Mouse (Mus musculus): ENCODE results near the gene Vsx2. TPM values are rescaled to one million over a fixed set of nuclear protein-coding genes. Genes with fewer than 3 reads are reported as not detected.

Vsx2 gene
- polyA plus RNA-seq, 1 experiment, result not detected

DNA sequence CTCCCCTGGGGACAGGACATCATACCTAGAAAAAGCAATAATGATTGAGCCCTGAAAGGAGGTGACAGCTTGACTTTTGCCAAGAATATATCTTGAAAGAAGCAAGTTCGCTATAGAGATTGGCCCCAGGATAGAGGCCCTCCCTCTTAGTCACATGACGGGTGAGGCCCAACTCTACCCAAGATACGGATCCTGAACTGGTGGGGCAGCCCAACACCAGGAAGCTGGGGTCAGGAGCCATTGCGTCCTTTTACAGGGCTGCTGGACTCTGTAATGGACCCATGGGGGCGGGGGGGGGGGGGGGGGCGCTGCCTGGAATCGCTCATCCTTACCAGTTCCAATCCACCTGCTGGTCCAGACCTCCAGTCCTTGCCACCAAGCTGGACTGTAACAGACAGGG is 34.4 kb downstream of the Vsx2 start:
- H3K4me3 ChIP-seq (ENCODE audit: insufficient read depth, low read depth, low read length), result no peak overlapping the region
- 62% methylated on average over 7 of the region's 7 CpGs for WGBS
- no peaks in the 10 kb centered on the region for H3K27me3 ChIP-seq (replicated peaks; ENCODE audit: control insufficient read depth, insufficient read depth, low read length)
- no peak overlapping the region for H3K27ac ChIP-seq (ENCODE audit: insufficient read depth, low read depth, low read length)
- H3K4me1 ChIP-seq (ENCODE audit: control insufficient read depth, insufficient read depth, low read length), result no peaks in the 10 kb centered on the region
- DNase-seq, result no peak
- H3K36me3 ChIP-seq (ENCODE audit: control insufficient read depth, insufficient read depth, low read length), result peaks cover 3% of the 10 kb centered on the region
- TF ChIP-seq CTCF (conservative IDR thresholded peaks at IDR 0.05; ENCODE audit: insufficient read depth, insufficient read length, low read depth, low read length), result no peak
- TF ChIP-seq POLR2A (IDR thresholded peaks at IDR 0.05; ENCODE audit: low read depth, low read length), result no peak

DNA sequence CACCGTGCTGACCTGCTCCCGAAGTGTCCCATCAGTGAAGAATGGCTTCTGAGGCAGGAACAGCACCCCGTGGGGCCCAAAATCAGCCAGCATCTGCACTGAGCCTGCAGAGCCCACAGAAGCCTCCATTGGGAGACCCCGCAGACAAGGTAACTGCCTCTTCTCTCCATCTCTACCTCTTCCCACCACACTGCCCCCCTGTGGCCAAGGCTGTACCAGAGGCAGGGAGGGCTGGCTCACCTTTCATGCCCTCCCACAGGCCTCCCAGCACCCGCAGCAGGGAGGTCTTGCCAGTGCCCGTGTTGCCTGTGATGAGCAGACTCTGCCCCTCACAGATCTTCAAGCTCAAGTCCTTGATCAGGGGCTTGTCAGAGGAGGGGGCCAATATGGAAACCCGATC is 36.3 kb downstream of the Vsx2 start:
- H3K36me3 ChIP-seq (ENCODE audit: control insufficient read depth, insufficient read depth, low read length), result peaks cover 3% of the 10 kb centered on the region
- no peaks in the 10 kb centered on the region for H3K27me3 ChIP-seq (replicated peaks; ENCODE audit: control insufficient read depth, insufficient read depth, low read length)
- H3K27ac ChIP-seq (ENCODE audit: insufficient read depth, low read depth, low read length), result no peak overlapping the region
- H3K4me1 ChIP-seq (ENCODE audit: control insufficient read depth, insufficient read depth, low read length), result no peaks in the 10 kb centered on the region
- no peak for TF ChIP-seq POLR2A (IDR thresholded peaks at IDR 0.05; ENCODE audit: low read depth, low read length)
- TF ChIP-seq CTCF (conservative IDR thresholded peaks at IDR 0.05; ENCODE audit: insufficient read depth, insufficient read length, low read depth, low read length), result peak; percentile 54
- no peak overlapping the region for H3K4me3 ChIP-seq (ENCODE audit: insufficient read depth, low read depth, low read length)
- DNase-seq, result no peak
- WGBS, result 76% methylated on average over 7 of the region's 7 CpGs

DNA sequence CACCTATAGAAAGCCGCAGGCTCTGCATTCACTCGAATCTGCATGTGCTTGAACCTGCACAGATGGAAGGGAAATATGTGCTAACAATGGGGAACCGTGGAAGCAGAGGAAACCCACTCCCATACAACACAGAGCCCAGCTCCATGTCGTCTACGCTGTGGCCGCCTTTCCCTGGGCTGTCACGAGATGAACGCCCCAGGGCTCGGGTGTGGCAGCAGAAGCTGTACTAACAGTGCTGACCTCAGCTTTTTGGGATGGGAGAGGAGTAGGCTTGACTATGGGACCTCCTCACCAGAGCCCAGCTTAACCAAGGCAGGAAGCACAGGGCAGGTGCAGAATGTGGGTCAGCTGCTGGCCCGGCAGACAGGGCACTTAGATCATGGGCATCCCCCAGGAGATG is 42.2 kb downstream of the Vsx2 start:
- no peaks in the 10 kb centered on the region for H3K36me3 ChIP-seq (ENCODE audit: control insufficient read depth, insufficient read depth, low read length)
- TF ChIP-seq POLR2A (IDR thresholded peaks at IDR 0.05; ENCODE audit: low read depth, low read length), result no peak
- TF ChIP-seq CTCF (conservative IDR thresholded peaks at IDR 0.05; ENCODE audit: insufficient read depth, insufficient read length, low read depth, low read length), result no peak
- 0 out of 2 replicates have a peak, but pooled peaks cover 2% of the 10 kb centered on the region for H3K4me1 ChIP-seq (ENCODE audit: control insufficient read depth, insufficient read depth, low read length)
- 79% methylated on average over 10 of the region's 10 CpGs for WGBS
- no peak overlapping the region for H3K27ac ChIP-seq (ENCODE audit: insufficient read depth, low read depth, low read length)
- H3K4me3 ChIP-seq (ENCODE audit: insufficient read depth, low read depth, low read length), result no peak overlapping the region
- H3K27me3 ChIP-seq (replicated peaks; ENCODE audit: control insufficient read depth, insufficient read depth, low read length), result no peaks in the 10 kb centered on the region
- no peak for DNase-seq

DNA sequence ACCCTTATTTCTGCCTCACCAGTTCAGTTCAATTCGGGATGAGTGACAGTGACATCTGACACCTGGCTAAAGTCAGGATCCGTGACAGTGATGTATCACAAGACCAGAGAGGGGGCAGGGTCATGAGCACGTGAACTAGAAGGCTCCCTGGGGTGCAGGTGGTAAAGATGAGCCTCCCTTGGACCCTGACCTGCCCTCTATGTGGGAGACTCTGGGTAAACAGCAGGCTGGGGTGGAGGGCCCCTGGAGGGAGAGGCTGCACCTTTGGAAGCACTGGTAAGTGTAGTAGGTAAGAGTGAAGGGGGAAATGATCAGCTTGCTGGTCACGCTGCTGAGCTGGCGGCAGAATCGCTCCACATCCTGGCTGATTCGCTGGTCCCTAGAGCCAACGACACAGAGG is 43.0 kb downstream of the Vsx2 start:
- Histone ChIP-seq H3K4me1 (ENCODE audit: control insufficient read depth, insufficient read depth, low read length) (0 out of 2 replicates have a peak, but pooled peaks cover 2% of the 10 kb centered on the region), H3K4me3 (ENCODE audit: insufficient read depth, low read depth, low read length) (no peak overlapping the region), H3K27ac (ENCODE audit: insufficient read depth, low read depth, low read length) (peak overlapping the region; percentile 40; the same call in 1 of the 2 replicates), H3K36me3 (ENCODE audit: control insufficient read depth, insufficient read depth, low read length) (no peaks in the 10 kb centered on the region), H3K27me3 (replicated peaks; ENCODE audit: control insufficient read depth, insufficient read depth, low read length) (no peaks in the 10 kb centered on the region)
- 43% methylated on average over 8 of the region's 8 CpGs for WGBS
- DNase-seq, result peak; percentile 80
- TF ChIP-seq CTCF (conservative IDR thresholded peaks at IDR 0.05; ENCODE audit: insufficient read depth, insufficient read length, low read depth, low read length), result no peak
- TF ChIP-seq POLR2A (IDR thresholded peaks at IDR 0.05; ENCODE audit: low read depth, low read length), result no peak

DNA sequence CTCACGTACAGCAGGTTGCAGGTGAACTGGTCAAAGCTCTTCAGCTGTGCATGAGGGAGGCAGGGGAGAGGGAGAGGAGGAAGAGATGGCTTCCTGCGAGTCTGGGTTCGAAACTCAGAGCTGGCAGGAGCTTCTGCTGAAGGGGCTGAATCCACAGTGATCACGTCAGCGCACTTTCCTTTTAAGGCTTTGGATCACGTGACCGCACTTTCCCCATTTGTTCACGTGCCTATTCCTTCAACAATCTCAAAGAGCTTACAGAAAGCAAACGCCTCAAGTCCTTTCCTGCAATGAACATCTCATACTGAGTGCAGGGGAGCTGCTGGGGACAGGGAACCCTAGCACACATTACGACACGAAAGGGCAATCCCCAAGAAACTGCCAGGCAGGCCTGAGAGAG is 44.4 kb downstream of the Vsx2 start:
- H3K36me3 ChIP-seq (ENCODE audit: control insufficient read depth, insufficient read depth, low read length), result no peaks in the 10 kb centered on the region
- H3K27me3 ChIP-seq (replicated peaks; ENCODE audit: control insufficient read depth, insufficient read depth, low read length), result no peaks in the 10 kb centered on the region
- TF ChIP-seq POLR2A (IDR thresholded peaks at IDR 0.05; ENCODE audit: low read depth, low read length), result no peak
- no peak for TF ChIP-seq CTCF (conservative IDR thresholded peaks at IDR 0.05; ENCODE audit: insufficient read depth, insufficient read length, low read depth, low read length)
- no peak overlapping the region for H3K4me3 ChIP-seq (ENCODE audit: insufficient read depth, low read depth, low read length)
- peak overlapping the region; percentile 18; the same call in 1 of the 2 replicates for H3K27ac ChIP-seq (ENCODE audit: insufficient read depth, low read depth, low read length)
- DNase-seq, result peak; percentile 30
- 0 out of 2 replicates have a peak, but pooled peaks cover 2% of the 10 kb centered on the region for H3K4me1 ChIP-seq (ENCODE audit: control insufficient read depth, insufficient read depth, low read length)
- 82% methylated on average over 11 of the region's 11 CpGs for WGBS

DNA sequence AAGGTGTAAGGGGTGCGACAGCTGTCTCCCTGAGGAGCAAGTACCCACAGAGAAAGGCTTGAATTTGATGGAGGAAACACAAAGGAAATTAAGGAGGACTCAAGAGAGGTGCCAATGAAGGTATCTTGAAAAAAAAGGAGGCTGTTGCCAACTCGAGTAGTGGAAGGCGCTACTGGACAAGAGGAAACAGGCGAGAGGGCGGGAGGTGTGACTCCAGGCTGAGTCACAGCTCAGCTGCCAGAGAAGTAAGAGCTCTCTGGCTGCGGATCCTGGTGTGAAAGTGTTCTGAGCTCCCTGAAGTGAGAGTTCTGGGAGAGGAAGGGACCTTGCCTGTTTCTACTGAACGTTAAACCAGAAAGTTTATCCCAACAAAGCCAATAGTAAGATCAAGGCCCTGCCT is 45.0 kb downstream of the Vsx2 start:
- H3K36me3 ChIP-seq (ENCODE audit: control insufficient read depth, insufficient read depth, low read length), result no peaks in the 10 kb centered on the region
- 59% methylated on average over 7 of the region's 7 CpGs for WGBS
- TF ChIP-seq CTCF (conservative IDR thresholded peaks at IDR 0.05; ENCODE audit: insufficient read depth, insufficient read length, low read depth, low read length) (no peak), POLR2A (IDR thresholded peaks at IDR 0.05; ENCODE audit: low read depth, low read length) (no peak)
- 0 out of 2 replicates have a peak, but pooled peaks cover 2% of the 10 kb centered on the region for H3K4me1 ChIP-seq (ENCODE audit: control insufficient read depth, insufficient read depth, low read length)
- H3K4me3 ChIP-seq (ENCODE audit: insufficient read depth, low read depth, low read length), result no peak overlapping the region
- no peak for DNase-seq
- 0 out of 2 replicates have a peak overlapping the region, but pooled peaks have one; percentile 24 for H3K27ac ChIP-seq (ENCODE audit: insufficient read depth, low read depth, low read length)
- no peaks in the 10 kb centered on the region for H3K27me3 ChIP-seq (replicated peaks; ENCODE audit: control insufficient read depth, insufficient read depth, low read length)

DNA sequence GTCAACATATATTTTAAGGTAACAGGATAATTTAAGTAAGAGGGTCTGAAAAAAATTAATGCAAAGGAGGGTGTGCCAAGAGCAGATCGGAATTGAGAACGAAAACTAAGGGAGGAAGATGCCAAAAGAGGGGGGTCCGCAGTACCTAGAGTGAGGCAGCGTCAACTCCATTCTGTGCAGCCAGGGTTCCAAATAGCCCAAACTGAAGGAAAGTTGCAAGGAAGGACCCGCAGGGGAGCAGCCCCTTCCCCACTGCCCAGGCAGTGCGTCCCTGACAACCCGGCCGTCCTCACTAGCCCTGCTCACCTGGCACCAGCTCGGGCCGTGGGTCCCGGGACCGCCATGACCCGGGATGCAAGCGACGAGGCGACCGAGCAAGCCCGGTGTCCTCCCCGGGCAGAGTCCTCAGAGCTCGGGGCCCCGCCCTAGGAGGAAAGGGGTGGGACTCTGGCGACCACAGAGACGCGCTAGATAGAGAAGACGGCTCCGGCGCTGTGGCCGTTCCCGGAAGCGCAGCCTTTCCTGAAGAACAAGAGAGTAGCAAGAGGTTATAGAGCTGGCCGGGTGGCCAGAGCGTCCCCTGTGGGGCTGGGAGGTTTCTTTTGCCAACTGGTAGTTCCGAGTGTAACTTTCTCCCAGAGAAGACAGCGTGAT is 47.5 kb downstream of the Vsx2 start, which contains the start of gene Abcd4:
Gene Abcd4, minus strand, starts transcription at position 437 of the 654 bp plus-strand sequence.
- H3K27ac ChIP-seq (ENCODE audit: insufficient read depth, low read depth, low read length), result peak within 1 kb of the TSS; percentile 81
- no peaks in the 10 kb centered on the region for H3K36me3 ChIP-seq (ENCODE audit: control insufficient read depth, insufficient read depth, low read length)
- peak; percentile 98 for DNase-seq
- H3K4me3 ChIP-seq (ENCODE audit: insufficient read depth, low read depth, low read length), result peak within 1 kb of the TSS; percentile 95
- WGBS, result under 1% methylated on average over 34 of the region's 34 CpGs
- no peaks in the 10 kb centered on the region for H3K27me3 ChIP-seq (replicated peaks; ENCODE audit: control insufficient read depth, insufficient read depth, low read length)
- TF ChIP-seq POLR2A (IDR thresholded peaks at IDR 0.05; ENCODE audit: low read depth, low read length) (peak; percentile 72), CTCF (conservative IDR thresholded peaks at IDR 0.05; ENCODE audit: insufficient read depth, insufficient read length, low read depth, low read length) (peak; percentile 52; the same call in 1 of the 2 replicates)
- H3K4me1 ChIP-seq (ENCODE audit: control insufficient read depth, insufficient read depth, low read length), result 0 out of 2 replicates have a peak, but pooled peaks cover 2% of the 10 kb centered on the region

Measured in kidney, adult 2 months (tissue).